Mouse (Mus musculus): ENCODE data around the gene Hist2h3c2. TPM values are rescaled to one million over a fixed set of nuclear protein-coding genes. Genes with fewer than 3 reads are reported as not detected.
A peak's percentile ranks its signal among the peaks of the same experiment; 100 is the strongest.
"Not testable (repeated sequence)": the region's sequence is repeated elsewhere in the genome, so short reads cannot be mapped to it uniquely, and the experiment has no call there.

Gene Hist2h3c2
- polyA plus RNA-seq, 1 experiment from 2014 or later, result 2.4 TPM

DNA sequence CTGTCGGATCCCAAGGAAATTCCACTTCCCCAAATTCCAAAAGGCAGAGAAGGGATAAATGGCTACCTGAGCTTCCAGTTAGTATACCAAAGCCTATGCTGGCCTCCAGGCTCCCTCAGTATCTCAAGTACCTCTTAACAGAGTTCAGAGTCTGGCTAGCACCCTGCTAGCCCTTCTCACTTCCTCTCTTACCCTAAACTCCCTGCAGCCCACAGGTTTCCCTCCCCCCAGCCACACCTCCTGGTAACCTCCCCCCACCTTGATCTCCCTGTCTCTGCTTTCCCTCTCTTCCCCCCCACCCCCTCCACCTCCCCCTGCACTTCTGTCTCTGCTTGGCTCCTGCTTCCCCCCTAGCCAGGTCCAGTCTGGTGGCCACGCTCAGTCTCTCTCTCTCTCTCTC lies 39.2 kb downstream of the Hist2h3c2 start:
- Histone ChIP-seq H3K4me1 (replicated peaks; ENCODE audit: control insufficient read depth, insufficient read depth, low read length) (peaks cover 11% of the 10 kb centered on the region), H3K9me3 (ENCODE audit: control insufficient read depth, low read length) (no peaks in the 10 kb centered on the region), H3K27me3 (replicated peaks; ENCODE audit: control insufficient read depth, insufficient read depth, low read length) (no peaks in the 10 kb centered on the region), H3K9ac (replicated peaks; ENCODE audit: low read depth, low read length) (no peak overlapping the region), H3K4me2 (ENCODE audit: low read length) (no peak overlapping the region), H3K27ac (ENCODE audit: low read length) (no peak overlapping the region), H3K36me3 (ENCODE audit: control insufficient read depth, insufficient read depth) (0 out of 2 replicates have a peak, but pooled peaks cover 3% of the 10 kb centered on the region), H3K4me3 (replicated peaks; ENCODE audit: low read length) (no peak overlapping the region)
- WGBS, result 96% methylated on average over 2 of the region's 2 CpGs
- no peak for ATAC-seq

- 20% methylated on average over 6 of the region's 8 CpGs for WGBS
- H3K4me1 ChIP-seq (replicated peaks; ENCODE audit: control insufficient read depth, insufficient read depth, low read length), result peaks cover 11% of the 10 kb centered on the region
- not testable (repeated sequence) for ATAC-seq; H3K4me3 ChIP-seq (replicated peaks; ENCODE audit: low read length); H3K36me3 ChIP-seq (ENCODE audit: control insufficient read depth, insufficient read depth); H3K9me3 ChIP-seq (ENCODE audit: control insufficient read depth, low read length); H3K9ac ChIP-seq (replicated peaks; ENCODE audit: low read depth, low read length); H3K27me3 ChIP-seq (replicated peaks; ENCODE audit: control insufficient read depth, insufficient read depth, low read length); H3K27ac ChIP-seq (ENCODE audit: low read length)
- H3K4me2 ChIP-seq (ENCODE audit: low read length), result peak overlapping the region; percentile 95
Observed at GRCm38 (mm10) chr3:96198601-96199251, 40.2 kb downstream of the Hist2h3c2 start.

DNA sequence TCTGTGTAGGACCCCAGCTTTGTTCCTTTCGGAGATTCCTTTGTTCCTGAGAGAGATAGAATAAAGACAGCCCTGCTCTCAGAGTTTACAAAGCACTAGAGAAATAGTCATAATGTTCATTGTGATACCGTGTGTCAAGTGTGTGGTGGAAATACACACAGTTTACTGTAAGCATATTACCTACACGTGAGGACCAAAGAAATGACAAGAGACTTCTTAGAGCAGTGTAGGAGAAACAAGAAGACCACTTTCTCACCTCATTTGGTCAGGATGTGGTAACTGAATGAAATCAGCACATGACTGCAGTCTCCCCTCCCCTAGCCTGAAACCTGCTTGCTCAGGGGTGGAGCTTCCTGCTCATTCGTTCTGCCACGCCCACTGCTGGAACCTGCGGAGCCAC lies 40.7 kb downstream of the Hist2h3c2 start:
- Histone ChIP-seq H3K9me3 (ENCODE audit: control insufficient read depth, low read length) (no peaks in the 10 kb centered on the region), H3K4me2 (ENCODE audit: low read length) (peak overlapping the region; percentile 95), H3K36me3 (ENCODE audit: control insufficient read depth, insufficient read depth) (0 out of 2 replicates have a peak, but pooled peaks cover 3% of the 10 kb centered on the region), H3K4me1 (replicated peaks; ENCODE audit: control insufficient read depth, insufficient read depth, low read length) (peaks cover 11% of the 10 kb centered on the region), H3K27ac (ENCODE audit: low read length) (peak overlapping the region; percentile 37; the same call in 1 of the 2 replicates), H3K4me3 (replicated peaks; ENCODE audit: low read length) (peak overlapping the region; percentile 75), H3K9ac (replicated peaks; ENCODE audit: low read depth, low read length) (peak overlapping the region; percentile 46), H3K27me3 (replicated peaks; ENCODE audit: control insufficient read depth, insufficient read depth, low read length) (no peaks in the 10 kb centered on the region)
- ATAC-seq, result peak; percentile 11
- WGBS, result 10% methylated on average over 6 of the region's 6 CpGs

DNA sequence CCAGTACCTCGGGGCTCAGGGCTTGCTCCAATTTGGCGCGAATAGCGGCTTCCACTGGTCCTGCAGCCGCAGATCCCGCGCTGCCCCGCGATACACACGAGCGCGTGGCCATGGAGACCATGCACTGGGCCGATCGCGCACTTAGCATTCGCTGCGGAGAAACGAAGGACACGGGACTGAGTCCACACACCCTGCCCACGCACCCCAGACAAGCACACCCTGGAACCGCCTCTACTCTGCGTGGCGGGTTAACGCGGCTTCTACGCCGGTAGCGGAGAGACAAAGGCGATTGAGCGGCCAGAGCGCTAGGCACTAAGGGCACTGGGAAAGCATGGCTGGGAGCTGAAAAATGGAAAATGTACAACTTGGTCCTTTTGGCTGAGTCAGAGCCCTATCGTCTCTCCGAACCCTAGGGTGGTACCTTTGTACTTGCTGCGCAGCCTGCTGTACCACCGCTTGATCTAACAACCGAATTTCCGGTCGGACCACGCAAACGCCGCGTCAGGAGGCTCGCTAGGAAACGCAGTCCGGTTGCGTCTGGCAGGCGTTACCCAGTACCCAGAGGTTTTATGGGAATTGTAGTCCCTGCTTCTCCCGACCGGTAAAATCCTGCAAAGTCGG lies 41.7 kb downstream of the Hist2h3c2 start:
- H3K9ac ChIP-seq (replicated peaks; ENCODE audit: low read depth, low read length), result peak overlapping the region; percentile 91
- peak overlapping the region; percentile 95 for H3K4me2 ChIP-seq (ENCODE audit: low read length)
- peak; percentile 96 for ATAC-seq
- under 1% methylated on average over 50 of the region's 50 CpGs for WGBS
- peak overlapping the region; percentile 75 for H3K4me3 ChIP-seq (replicated peaks; ENCODE audit: low read length)
- no peaks in the 10 kb centered on the region for H3K9me3 ChIP-seq (ENCODE audit: control insufficient read depth, low read length)
- peaks cover 6% of the 10 kb centered on the region; the same call in 1 of the 2 replicates for H3K36me3 ChIP-seq (ENCODE audit: control insufficient read depth, insufficient read depth)
- no peaks in the 10 kb centered on the region for H3K27me3 ChIP-seq (replicated peaks; ENCODE audit: control insufficient read depth, insufficient read depth, low read length)
- peaks cover 11% of the 10 kb centered on the region for H3K4me1 ChIP-seq (replicated peaks; ENCODE audit: control insufficient read depth, insufficient read depth, low read length)
- peak overlapping the region; percentile 98 for H3K27ac ChIP-seq (ENCODE audit: low read length)

- Histone ChIP-seq H3K4me1 (replicated peaks; ENCODE audit: control insufficient read depth, insufficient read depth, low read length) (peaks cover 11% of the 10 kb centered on the region), H3K4me2 (ENCODE audit: low read length) (peak overlapping the region; percentile 95), H3K27ac (ENCODE audit: low read length) (peak overlapping the region; percentile 98), H3K27me3 (replicated peaks; ENCODE audit: control insufficient read depth, insufficient read depth, low read length) (no peaks in the 10 kb centered on the region), H3K36me3 (ENCODE audit: control insufficient read depth, insufficient read depth) (peaks cover 6% of the 10 kb centered on the region; the same call in 1 of the 2 replicates), H3K9me3 (ENCODE audit: control insufficient read depth, low read length) (no peaks in the 10 kb centered on the region), H3K4me3 (replicated peaks; ENCODE audit: low read length) (peak overlapping the region; percentile 75), H3K9ac (replicated peaks; ENCODE audit: low read depth, low read length) (peak overlapping the region; percentile 91)
- ATAC-seq, result no peak
- 20% methylated on average over 27 of the region's 27 CpGs for WGBS
Observed at GRCm38 (mm10) chr3:96196437-96197128, 42.3 kb downstream of the Hist2h3c2 start.

DNA sequence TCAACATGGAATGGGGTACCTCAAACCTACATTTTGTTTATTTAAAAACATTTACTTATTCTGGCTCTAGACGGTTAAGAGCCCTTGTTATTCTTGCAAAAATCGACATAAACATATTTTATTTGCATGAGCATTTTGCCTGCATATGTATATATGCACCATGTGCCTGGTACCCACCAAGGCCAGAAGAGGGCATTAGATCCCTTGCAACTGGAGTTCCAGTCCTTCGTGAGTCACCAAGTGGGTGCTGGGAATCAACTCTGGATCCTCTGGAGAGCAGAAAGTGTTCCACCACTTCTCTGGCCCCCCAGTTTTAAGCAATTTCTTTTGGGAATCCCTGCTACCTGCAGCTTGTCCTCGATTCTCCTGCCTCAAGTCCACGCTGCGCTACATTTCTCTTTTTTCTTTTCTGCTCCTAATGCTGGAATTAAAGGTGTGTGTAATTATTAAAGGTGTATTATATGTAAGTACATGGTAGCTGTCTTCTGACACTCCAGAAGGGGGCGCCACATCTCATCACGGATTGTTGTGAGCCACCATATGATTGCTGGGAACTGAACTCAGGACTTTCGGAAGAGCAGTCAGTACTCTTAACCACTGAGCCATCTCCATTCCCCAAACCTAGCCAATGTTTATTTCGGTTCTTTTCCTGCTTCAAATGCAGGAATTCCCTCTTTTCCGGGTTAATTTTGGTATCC lies 43.2 kb downstream of the Hist2h3c2 start:
- H3K36me3 ChIP-seq (ENCODE audit: control insufficient read depth, insufficient read depth), result peaks cover 6% of the 10 kb centered on the region; the same call in 1 of the 2 replicates
- no peak overlapping the region for H3K27ac ChIP-seq (ENCODE audit: low read length)
- WGBS, result 95% methylated on average over 11 of the region's 11 CpGs
- no peaks in the 10 kb centered on the region for H3K9me3 ChIP-seq (ENCODE audit: control insufficient read depth, low read length)
- no peak overlapping the region for H3K9ac ChIP-seq (replicated peaks; ENCODE audit: low read depth, low read length)
- no peaks in the 10 kb centered on the region for H3K27me3 ChIP-seq (replicated peaks; ENCODE audit: control insufficient read depth, insufficient read depth, low read length)
- H3K4me3 ChIP-seq (replicated peaks; ENCODE audit: low read length), result no peak overlapping the region
- no peak for ATAC-seq
- H3K4me2 ChIP-seq (ENCODE audit: low read length), result no peak overlapping the region
- H3K4me1 ChIP-seq (replicated peaks; ENCODE audit: control insufficient read depth, insufficient read depth, low read length), result peaks cover 11% of the 10 kb centered on the region

DNA sequence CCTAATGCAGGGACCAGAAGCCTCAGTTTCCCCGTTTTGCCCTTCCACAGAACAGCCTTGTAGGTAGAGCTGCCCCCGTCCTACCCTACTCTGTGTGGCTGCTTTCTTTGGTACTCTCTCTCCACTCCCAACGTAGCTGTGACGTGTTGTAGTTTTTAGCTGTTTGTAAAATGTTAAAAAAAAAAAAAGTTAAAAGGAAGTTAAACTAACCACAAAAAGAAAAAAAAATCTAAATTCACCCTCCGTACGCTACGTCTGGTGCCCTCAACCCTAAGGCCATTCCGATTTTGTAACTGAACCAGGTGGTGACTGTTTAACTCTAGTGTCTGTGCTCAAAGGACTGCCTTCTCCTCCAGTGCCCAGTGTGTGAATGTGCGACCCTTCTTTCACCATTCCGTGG lies 44.0 kb downstream of the Hist2h3c2 start:
- Histone ChIP-seq H3K27me3 (replicated peaks; ENCODE audit: control insufficient read depth, insufficient read depth, low read length) (no peaks in the 10 kb centered on the region), H3K27ac (ENCODE audit: low read length) (no peak overlapping the region), H3K9ac (replicated peaks; ENCODE audit: low read depth, low read length) (no peak overlapping the region), H3K4me2 (ENCODE audit: low read length) (no peak overlapping the region), H3K4me1 (replicated peaks; ENCODE audit: control insufficient read depth, insufficient read depth, low read length) (peaks cover 11% of the 10 kb centered on the region), H3K36me3 (ENCODE audit: control insufficient read depth, insufficient read depth) (peaks cover 10% of the 10 kb centered on the region), H3K9me3 (ENCODE audit: control insufficient read depth, low read length) (no peaks in the 10 kb centered on the region), H3K4me3 (replicated peaks; ENCODE audit: low read length) (no peak overlapping the region)
- no peak for ATAC-seq
- WGBS, result 91% methylated on average over 10 of the region's 10 CpGs

GRCm38 (mm10) chr3:96192977-96193376 lies 46.0 kb downstream of the Hist2h3c2 start:
- Histone ChIP-seq H3K9ac (replicated peaks; ENCODE audit: low read depth, low read length) (no peak overlapping the region), H3K27me3 (replicated peaks; ENCODE audit: control insufficient read depth, insufficient read depth, low read length) (no peaks in the 10 kb centered on the region), H3K4me2 (ENCODE audit: low read length) (no peak overlapping the region), H3K9me3 (ENCODE audit: control insufficient read depth, low read length) (no peaks in the 10 kb centered on the region), H3K4me1 (replicated peaks; ENCODE audit: control insufficient read depth, insufficient read depth, low read length) (peaks cover 9% of the 10 kb centered on the region), H3K27ac (ENCODE audit: low read length) (no peak overlapping the region), H3K4me3 (replicated peaks; ENCODE audit: low read length) (no peak overlapping the region), H3K36me3 (ENCODE audit: control insufficient read depth, insufficient read depth) (peaks cover 16% of the 10 kb centered on the region)
- ATAC-seq, result no peak
- 68% methylated on average over 12 of the region's 12 CpGs for WGBS
